Mouse (Mus musculus) hindbrain, embryonic 12.5 days (tissue): ENCODE results near the gene Lsr. TPM values are rescaled to one million over a fixed set of nuclear protein-coding genes. Genes with fewer than 3 reads are reported as not detected.
"Not testable (repeated sequence)": the region's sequence is repeated elsewhere in the genome, so short reads cannot be mapped to it uniquely, and the experiment has no call there.

Experiments
- ATAC-seq: fragments of 200-750 bp; cut with Nextera tagmentation; 2 replicates; pipeline ENCODE4 v1.8.0; 2017; ENCODE audit warnings: moderate TSS enrichment; ENCODE audit not compliant: low FRiP score
- H3K27ac ChIP-seq: fragments of 300-500 bp; sonication (generic); 2 replicates; pipeline ENCODE4 v1.5.1; 2016; ENCODE audit warnings: mild to moderate bottlenecking
- H3K27me3 ChIP-seq: fragments of 300-500 bp; sonication (generic); 2 replicates; pipeline ENCODE4 v1.6.1; 2016; ENCODE audit warnings: mild to moderate bottlenecking
- H3K36me3 ChIP-seq: fragments of 300-500 bp; sonication (generic); 2 replicates; pipeline ENCODE4 v1.6.1; 2016; ENCODE audit warnings: mild to moderate bottlenecking
- H3K4me1 ChIP-seq: fragments of 300-500 bp; sonication (generic); 2 replicates; pipeline ENCODE4 v1.6.1; 2016
- H3K4me2 ChIP-seq: fragments of 300-500 bp; sonication (generic); replicated peaks from 2 replicates; pipeline ENCODE4 v1.6.1; 2016; ENCODE audit warnings: mild to moderate bottlenecking
- H3K4me3 ChIP-seq: fragments of 300-500 bp; sonication (generic); 2 replicates; pipeline ENCODE4 v1.5.1; 2016; ENCODE audit warnings: mild to moderate bottlenecking
- H3K9ac ChIP-seq: fragments of 300-500 bp; sonication (generic); 2 replicates; pipeline ENCODE4 v1.6.1; 2016; ENCODE audit warnings: mild to moderate bottlenecking, moderate library complexity
- H3K9me3 ChIP-seq: fragments of 300-500 bp; sonication (generic); replicated peaks from 2 replicates; pipeline ENCODE4 v1.6.1; 2016; ENCODE audit warnings: mild to moderate bottlenecking
- WGBS: fragments of 180-500 bp; shearing (Covaris S2); methylation state at CpG from one replicate; pipeline ENCODE4 v1.1.7; 2016; 5-methylcytosine and 5-hydroxymethylcytosine counted together
- polyA plus RNA-seq: library from polyadenylated mRNA; unstranded; fragments of >200 nt; fragmentation: Nextera tagmentation; extraction: Ambion mirVana; gene quantifications from 2 replicates; pipeline ENCODE4 v1.2.1, GENCODE M21; 2016

Gene Lsr
- polyA plus RNA-seq, 1 experiment from 2014 or later, result 20.2 TPM

DNA sequence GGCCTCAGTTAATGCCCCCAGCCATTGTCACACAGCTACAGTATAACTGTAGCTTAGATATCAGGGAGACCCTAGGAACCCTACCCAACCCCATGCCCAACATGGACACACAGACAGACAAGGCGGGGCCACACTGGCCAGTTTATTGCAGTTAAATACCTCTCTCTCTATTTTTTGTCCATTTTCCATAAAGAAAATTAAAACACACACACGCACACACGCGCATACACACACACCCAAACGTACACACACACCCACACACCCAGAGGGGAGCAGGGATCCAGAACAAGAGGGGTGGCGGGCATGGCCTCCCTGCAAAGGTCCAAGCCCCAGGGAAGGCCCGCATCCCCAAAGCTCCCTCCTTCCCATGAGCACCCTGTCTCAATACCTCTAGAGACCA is 27.4 kb downstream of the Lsr start:
- Histone ChIP-seq H3K4me2 (no peak overlapping the region), H3K4me1 (no peaks in the 10 kb centered on the region), H3K27ac (no peak overlapping the region), H3K36me3 (peaks cover 32% of the 10 kb centered on the region), H3K4me3 (no peak overlapping the region), H3K9me3 (no peaks in the 10 kb centered on the region), H3K9ac (no peak overlapping the region), H3K27me3 (no peaks in the 10 kb centered on the region)
- WGBS, result 97% methylated on average over 7 of the region's 7 CpGs
- no peak for ATAC-seq

DNA sequence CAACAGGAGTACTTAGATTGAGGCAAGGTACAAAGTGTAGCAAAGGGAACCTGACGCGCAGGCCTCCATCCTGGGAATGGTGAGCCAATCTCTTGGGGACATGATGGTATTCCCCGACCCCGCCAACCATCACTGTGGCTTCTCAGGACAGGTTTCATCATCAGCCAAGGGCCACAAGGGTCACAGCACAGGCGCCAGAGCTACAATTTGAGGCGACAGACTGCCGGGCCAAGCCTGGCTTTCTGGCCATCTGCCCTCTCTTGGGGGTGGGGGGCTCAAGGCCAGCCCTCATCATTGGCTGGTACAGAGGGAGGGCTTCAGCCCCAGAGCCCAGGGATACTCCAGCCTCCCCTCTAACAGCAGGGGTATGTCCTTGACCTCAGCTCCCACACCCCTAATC is 27.8 kb downstream of the Lsr start:
- not testable (repeated sequence) for H3K4me1 ChIP-seq, H3K27me3 ChIP-seq, H3K4me2 ChIP-seq, H3K9ac ChIP-seq, H3K4me3 ChIP-seq, H3K27ac ChIP-seq, H3K9me3 ChIP-seq
- WGBS, result 86% methylated on average over 7 of the region's 7 CpGs
- H3K36me3 ChIP-seq, result peaks cover 28% of the 10 kb centered on the region
- peak; percentile 26; the same call in 1 of the 2 replicates for ATAC-seq

DNA sequence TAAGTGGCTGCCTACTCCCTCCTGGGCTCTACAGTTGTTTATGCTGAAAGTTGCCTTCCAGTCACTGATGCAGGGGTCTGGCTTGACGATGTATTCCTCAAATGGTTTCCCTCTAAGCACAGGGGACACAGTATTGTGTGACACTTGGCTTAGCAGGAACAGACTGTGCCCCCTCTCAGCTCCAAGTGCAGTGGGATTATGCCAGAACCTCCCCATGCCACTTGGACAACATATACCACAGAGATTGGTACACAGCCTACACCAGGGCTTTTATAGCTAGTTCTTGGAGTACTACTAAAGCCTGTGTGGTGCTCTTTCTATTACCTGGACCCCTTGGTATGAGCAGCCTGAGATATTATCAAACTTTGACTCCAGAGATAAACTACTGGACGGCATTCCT is 28.6 kb downstream of the Lsr start:
- WGBS, result 87% methylated on average over 2 of the region's 2 CpGs

DNA sequence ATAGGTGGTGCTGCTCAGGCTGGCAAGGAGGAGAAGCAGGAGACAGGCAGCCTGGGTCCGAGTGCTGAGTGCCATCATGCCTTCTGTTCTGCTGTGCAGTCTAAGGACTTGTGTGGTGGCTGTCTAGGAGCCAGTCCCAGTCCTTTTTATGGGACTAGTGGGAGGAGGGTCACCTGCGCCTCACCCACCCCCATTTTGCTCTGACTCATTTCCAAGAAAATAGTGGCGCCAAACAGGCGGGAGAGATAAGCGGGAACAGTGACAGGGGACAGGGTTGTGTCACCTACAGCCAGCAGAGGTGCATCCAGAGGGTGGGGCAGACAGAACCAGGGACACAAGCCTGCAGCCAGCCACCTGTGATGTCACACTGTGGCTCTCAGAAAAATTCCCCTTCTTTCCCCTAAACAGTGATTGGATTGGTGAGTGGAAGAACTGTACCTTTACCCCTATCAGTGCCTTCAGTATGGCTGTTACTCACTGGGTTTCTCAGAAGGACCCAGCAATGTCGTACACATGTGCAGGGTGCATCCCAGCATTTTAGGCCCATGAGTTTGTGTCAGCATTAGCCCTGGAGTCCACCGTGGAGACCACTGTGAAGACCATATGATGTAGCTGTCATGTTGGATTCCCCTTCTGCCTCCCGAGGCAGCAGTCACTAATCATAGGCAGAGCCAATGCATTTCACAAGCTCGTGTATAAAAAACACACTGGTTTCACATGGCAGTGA is 29.2 kb downstream of the Lsr start, which contains the start of gene Hamp:
Gene Hamp (minus strand): TSS at position 124 of the 727 bp plus-strand sequence.
- H3K4me3 ChIP-seq, result no peak within 1 kb of the TSS
- H3K36me3 ChIP-seq, result peaks cover 15% of the 10 kb centered on the region
- no peak for ATAC-seq
- 76% methylated on average over 9 of the region's 9 CpGs for WGBS
- no peaks in the 10 kb centered on the region for H3K27me3 ChIP-seq
- no peak within 1 kb of the TSS for H3K9ac ChIP-seq
- no peaks in the 10 kb centered on the region for H3K9me3 ChIP-seq
- no peaks in the 10 kb centered on the region for H3K4me1 ChIP-seq
- H3K4me2 ChIP-seq, result no peak within 1 kb of the TSS
- H3K27ac ChIP-seq, result no peak within 1 kb of the TSS

More for the DNA sequence above, 28.6 kb downstream of the Lsr start:
- H3K27ac ChIP-seq, ATAC-seq, H3K4me3 ChIP-seq, H3K27me3 ChIP-seq, H3K4me2 ChIP-seq, H3K9me3 ChIP-seq, H3K9ac ChIP-seq, H3K4me1 ChIP-seq: not testable (repeated sequence)
- H3K36me3 ChIP-seq, result peaks cover 21% of the 10 kb centered on the region

DNA sequence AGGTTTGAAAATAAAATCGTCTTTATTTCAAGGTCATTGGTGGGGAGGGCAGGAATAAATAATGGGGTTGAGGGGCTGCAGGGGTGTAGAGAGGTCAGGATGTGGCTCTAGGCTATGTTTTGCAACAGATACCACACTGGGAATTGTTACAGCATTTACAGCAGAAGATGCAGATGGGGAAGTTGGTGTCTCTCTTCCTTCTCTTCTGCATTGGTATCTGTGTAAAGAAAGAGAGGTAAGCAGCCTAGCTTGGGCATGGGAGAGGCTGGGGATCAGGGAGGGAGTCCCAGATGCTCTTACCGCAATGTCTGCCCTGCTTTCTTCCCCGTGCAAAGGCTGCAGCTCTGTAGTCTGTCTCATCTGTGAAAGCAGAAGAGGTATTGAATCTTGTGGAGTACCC is 30.9 kb downstream of the Lsr start:
- not testable (repeated sequence) for H3K4me1 ChIP-seq, H3K9me3 ChIP-seq, ATAC-seq, H3K4me2 ChIP-seq, H3K9ac ChIP-seq, H3K27ac ChIP-seq, H3K4me3 ChIP-seq, H3K27me3 ChIP-seq
- H3K36me3 ChIP-seq, result peaks cover 11% of the 10 kb centered on the region
- WGBS, result 63% methylated on average over 3 of the region's 3 CpGs

DNA sequence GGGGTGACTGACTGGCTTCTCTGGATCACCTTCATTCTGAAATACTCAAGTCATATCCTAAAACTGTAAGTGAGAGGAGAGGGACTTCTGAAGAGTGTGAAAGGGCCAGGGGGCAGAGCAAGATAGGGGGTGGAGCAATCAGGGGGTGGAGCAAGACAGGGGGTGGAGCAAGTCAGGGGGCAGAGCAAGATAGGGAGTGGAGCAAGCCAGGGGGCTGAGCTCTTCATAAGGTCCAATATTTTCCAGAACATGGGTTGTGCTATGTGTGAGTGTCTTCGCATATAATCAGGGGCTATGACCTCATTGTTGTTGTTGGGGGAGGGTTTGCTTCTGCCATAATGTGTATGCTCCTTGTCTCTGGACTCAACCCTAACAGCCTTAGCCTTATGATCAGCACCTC is 33.2 kb downstream of the Lsr start:
- H3K9ac ChIP-seq, H3K9me3 ChIP-seq: not testable (repeated sequence)
- WGBS, result 73% methylated on average over 1 of the region's 1 CpGs

DNA sequence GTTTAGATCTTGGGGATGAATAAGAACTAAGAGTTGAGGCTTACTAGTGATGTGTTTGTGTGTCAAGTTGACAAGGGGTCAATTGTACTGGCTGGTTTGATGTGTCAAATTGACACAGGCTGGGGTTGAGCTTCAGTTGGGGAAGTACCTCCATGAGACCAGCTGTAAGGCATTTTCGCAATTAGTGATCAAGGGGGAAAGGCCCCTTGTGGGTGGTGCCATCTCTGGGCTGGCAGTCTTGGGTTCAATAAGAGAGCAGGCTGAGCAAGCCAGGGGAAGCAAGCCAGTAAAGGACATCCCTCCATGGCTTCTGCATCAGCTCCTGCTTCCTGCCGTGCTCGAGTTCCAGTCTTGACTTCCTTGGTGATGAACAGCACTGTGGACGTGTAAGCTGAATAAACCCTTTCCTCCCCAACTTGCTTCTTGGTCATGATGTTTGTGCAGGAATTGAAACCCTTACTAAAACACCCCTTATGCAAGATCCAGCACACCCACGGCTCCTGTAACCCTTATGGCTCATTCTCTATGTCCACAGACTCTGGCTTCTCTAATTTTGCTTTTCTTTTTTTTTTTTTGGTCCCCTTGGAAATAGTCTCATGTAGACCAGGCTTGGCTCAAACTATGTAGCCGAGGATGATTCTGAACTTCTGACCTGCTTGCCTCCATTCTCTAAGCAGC is 37.7 kb downstream of the Lsr start:
- H3K4me3 ChIP-seq, H3K36me3 ChIP-seq, ATAC-seq, H3K9me3 ChIP-seq, H3K27ac ChIP-seq, H3K9ac ChIP-seq, H3K4me2 ChIP-seq, H3K27me3 ChIP-seq, H3K4me1 ChIP-seq: not testable (repeated sequence)
- WGBS, result 77% methylated on average over 6 of the region's 6 CpGs

More for the DNA sequence above, 33.2 kb downstream of the Lsr start:
- ATAC-seq, H3K4me3 ChIP-seq, H3K27me3 ChIP-seq, H3K4me2 ChIP-seq, H3K36me3 ChIP-seq, H3K27ac ChIP-seq, H3K4me1 ChIP-seq: not testable (repeated sequence)

DNA sequence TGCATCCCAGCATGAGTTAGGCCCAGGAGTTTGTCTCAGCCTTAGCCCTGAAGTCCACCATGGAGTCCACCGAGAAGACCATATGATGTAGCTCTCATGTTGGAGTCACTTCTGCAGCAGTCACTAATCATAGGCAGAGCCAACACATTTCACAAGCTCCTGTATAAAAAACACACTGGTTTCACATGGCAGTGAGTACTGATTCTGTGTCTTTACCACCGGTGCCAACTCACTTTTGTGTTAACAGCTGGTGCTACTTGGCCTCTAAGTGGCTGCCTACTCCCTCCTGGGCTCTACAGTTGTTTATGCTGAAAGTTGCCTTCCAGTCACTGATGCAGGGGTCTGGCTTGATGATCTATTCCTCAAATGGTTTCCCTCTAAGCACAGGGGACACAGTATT is 48.7 kb downstream of the Lsr start, which contains the start of gene Hamp2:
Gene Hamp2 (minus strand): TSS at position 101 of the 400 bp plus-strand sequence.
- H3K4me2 ChIP-seq, ATAC-seq, H3K4me3 ChIP-seq, H3K9ac ChIP-seq, H3K27ac ChIP-seq, H3K27me3 ChIP-seq, H3K4me1 ChIP-seq, H3K9me3 ChIP-seq, H3K36me3 ChIP-seq: not testable (repeated sequence)
- 82% methylated on average over 2 of the region's 2 CpGs for WGBS

DNA sequence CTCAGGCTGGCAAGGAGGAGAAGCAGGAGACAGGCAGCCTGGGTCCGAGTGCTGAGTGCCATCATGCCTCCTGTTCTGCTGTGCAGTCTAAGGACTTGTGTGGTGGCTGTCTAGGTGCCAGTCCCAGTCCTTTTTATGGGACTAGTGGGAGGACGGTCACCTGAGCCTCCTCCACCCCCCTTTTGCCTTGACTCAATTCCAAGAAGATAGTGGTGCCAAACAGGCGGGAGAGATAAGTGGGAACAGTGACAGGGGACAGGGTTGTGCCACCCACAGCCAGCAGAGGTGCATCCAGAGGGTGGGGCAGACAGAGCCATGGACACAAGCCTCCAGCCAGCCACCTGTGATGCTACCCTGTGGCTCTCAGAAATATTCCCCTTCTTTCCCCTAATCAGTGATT is 49.2 kb downstream of the Lsr start:
- Histone ChIP-seq H3K36me3 (no peaks in the 10 kb centered on the region), H3K9me3 (no peaks in the 10 kb centered on the region), H3K27ac (no peak overlapping the region), H3K4me1 (no peaks in the 10 kb centered on the region), H3K4me3 (no peak overlapping the region), H3K27me3 (no peaks in the 10 kb centered on the region), H3K4me2 (no peak overlapping the region), H3K9ac (no peak overlapping the region)
- no peak for ATAC-seq
- WGBS, result 82% methylated on average over 3 of the region's 3 CpGs

DNA sequence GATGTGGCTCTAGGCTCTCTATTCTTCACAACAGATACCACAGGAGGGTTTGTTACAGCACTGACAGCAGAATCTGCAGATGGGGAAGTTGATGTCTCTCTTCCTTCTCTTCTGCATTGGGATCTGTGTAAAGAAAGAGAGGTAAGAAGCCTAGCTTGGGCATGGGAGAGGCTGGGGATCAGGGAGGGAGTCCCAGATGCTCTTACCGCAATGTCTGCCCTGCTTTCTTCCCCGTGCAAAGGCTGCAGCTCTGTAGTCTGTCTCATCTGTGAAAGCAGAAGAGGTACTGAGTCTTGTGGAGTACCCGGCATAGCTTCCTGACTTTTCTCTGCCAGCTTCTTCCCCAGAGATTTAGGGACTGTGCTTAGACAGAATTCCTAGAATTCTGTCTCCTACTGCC is 50.8 kb downstream of the Lsr start:
- H3K36me3 ChIP-seq, H3K9me3 ChIP-seq, H3K9ac ChIP-seq, H3K27me3 ChIP-seq, H3K4me1 ChIP-seq, H3K4me3 ChIP-seq, H3K4me2 ChIP-seq, H3K27ac ChIP-seq, ATAC-seq: not testable (repeated sequence)
- WGBS, result 52% methylated on average over 3 of the region's 3 CpGs

DNA sequence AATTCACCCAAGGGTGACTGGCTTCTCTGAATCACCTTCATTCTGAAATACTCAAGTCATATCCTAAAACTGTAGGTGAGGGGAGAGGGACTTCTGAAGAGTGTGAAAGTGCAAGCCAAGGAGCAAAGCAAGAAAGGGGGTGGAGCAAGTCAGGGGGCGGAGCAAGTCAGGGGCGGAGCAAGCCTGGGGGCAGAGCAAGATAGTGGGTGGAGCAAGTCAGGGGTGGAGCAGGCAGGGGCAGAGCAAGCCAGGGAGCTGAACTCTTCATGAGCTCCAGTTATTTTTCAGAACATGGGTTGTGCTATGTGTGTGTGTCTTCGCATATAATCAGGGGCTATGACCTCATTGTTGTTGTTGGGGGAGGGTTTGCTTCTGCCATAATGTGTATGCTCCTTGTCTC is 53.0 kb downstream of the Lsr start:
- H3K4me2 ChIP-seq, result no peak overlapping the region
- WGBS, result 53% methylated on average over 3 of the region's 3 CpGs
- no peak overlapping the region for H3K4me3 ChIP-seq
- no peaks in the 10 kb centered on the region for H3K4me1 ChIP-seq
- no peaks in the 10 kb centered on the region for H3K9me3 ChIP-seq
- no peaks in the 10 kb centered on the region for H3K27me3 ChIP-seq
- H3K36me3 ChIP-seq, result no peaks in the 10 kb centered on the region
- no peak overlapping the region for H3K27ac ChIP-seq
- no peak for ATAC-seq
- no peak overlapping the region for H3K9ac ChIP-seq

DNA sequence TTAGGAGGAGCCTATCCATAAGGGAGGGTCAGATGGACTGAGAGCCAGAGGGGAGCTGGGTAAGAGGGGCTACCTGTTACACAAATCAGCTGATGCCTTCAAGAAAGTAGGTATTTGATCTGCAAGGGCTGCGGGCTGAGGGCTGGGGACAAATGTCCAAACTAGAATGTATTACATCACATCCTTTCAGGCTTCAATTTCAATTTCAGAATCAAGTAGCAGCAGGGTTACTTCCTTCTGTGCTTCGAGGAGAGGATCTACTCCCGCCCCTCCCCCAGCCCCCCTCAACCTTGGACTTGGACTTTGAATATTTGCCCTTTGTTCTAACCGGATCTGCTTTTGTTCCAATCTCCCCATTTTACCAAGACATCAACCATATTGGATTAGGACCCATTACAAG is 56.0 kb downstream of the Lsr start:
- no peak overlapping the region for H3K9ac ChIP-seq
- WGBS, result 64% methylated on average over 4 of the region's 4 CpGs
- H3K4me1 ChIP-seq, result no peaks in the 10 kb centered on the region
- no peaks in the 10 kb centered on the region for H3K36me3 ChIP-seq
- no peak overlapping the region for H3K4me2 ChIP-seq
- H3K9me3 ChIP-seq, result no peaks in the 10 kb centered on the region
- no peak overlapping the region for H3K27ac ChIP-seq
- no peak for ATAC-seq
- H3K27me3 ChIP-seq, result no peaks in the 10 kb centered on the region
- H3K4me3 ChIP-seq, result no peak overlapping the region

DNA sequence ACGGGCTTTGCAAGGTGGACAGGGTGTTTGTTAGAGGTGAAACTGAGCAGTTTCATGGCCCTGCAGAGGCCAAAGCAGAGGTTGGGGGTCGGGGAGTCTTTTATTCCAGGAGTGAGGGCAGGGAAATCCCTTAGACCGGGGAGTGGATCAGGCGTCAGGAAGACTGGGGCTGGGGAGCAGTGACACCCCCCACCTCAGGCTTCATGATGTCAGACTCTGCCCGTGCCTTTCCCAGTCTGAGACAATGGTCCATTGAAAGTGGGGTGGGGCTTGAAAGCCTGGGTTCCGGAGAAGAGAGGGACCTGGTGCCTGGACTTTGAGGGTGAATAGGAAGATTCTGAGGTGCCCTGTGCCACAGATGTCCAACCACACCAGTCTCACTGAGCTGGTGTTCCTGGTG is 56.6 kb downstream of the Lsr start:
- no peaks in the 10 kb centered on the region for H3K27me3 ChIP-seq
- H3K4me1 ChIP-seq, result no peaks in the 10 kb centered on the region
- H3K9ac ChIP-seq, result no peak overlapping the region
- no peaks in the 10 kb centered on the region for H3K36me3 ChIP-seq
- 29% methylated on average over 6 of the region's 6 CpGs for WGBS
- no peak overlapping the region for H3K4me2 ChIP-seq
- no peak overlapping the region for H3K27ac ChIP-seq
- H3K4me3 ChIP-seq, result no peak overlapping the region
- no peak for ATAC-seq
- H3K9me3 ChIP-seq, result no peaks in the 10 kb centered on the region
